Mouse (Mus musculus): ENCODE data around the gene Akap1. TPM values are rescaled to one million over a fixed set of nuclear protein-coding genes. Genes with fewer than 3 reads are reported as not detected.

The Akap1 gene
- 25.9 TPM for polyA plus RNA-seq (2015; fragmentation: Illumina TruSeq; extraction: RNeasy Lipid Tissue Mini Kit (QIAGEN cat#74804); ENCODE audit: low read depth, low replicate concordance)

GRCm38 (mm10) chr11:88864458-88865197, at the start of gene Akap1:
Akap1 (minus strand) TSS chr11:88864586.

Other genes with a start within 250 kb of the Akap1 start
- 53.8 TPM for gene Msi2, start 146.1 kb downstream of the Akap1 start, polyA plus RNA-seq (2015; fragmentation: Illumina TruSeq; extraction: RNeasy Lipid Tissue Mini Kit (QIAGEN cat#74804); ENCODE audit: low read depth, low replicate concordance)
- 21.4 TPM for gene Scpep1, start 90.9 kb upstream of the Akap1 start, polyA plus RNA-seq (2015; fragmentation: Illumina TruSeq; extraction: RNeasy Lipid Tissue Mini Kit (QIAGEN cat#74804); ENCODE audit: low read depth, low replicate concordance)
- not detected for gene Elobl, start 102.3 kb upstream of the Akap1 start, polyA plus RNA-seq (2015; fragmentation: Illumina TruSeq; extraction: RNeasy Lipid Tissue Mini Kit (QIAGEN cat#74804); ENCODE audit: low read depth, low replicate concordance)
- gene Coil, start 105.7 kb upstream of the Akap1 start, polyA plus RNA-seq (2015; fragmentation: Illumina TruSeq; extraction: RNeasy Lipid Tissue Mini Kit (QIAGEN cat#74804); ENCODE audit: low read depth, low replicate concordance) = 24.1 TPM
- 4.7 TPM for gene Trim25, start 134.8 kb upstream of the Akap1 start, polyA plus RNA-seq (2015; fragmentation: Illumina TruSeq; extraction: RNeasy Lipid Tissue Mini Kit (QIAGEN cat#74804); ENCODE audit: low read depth, low replicate concordance)
- 34.4 TPM for gene Dgke, start 202.3 kb upstream of the Akap1 start, polyA plus RNA-seq (2015; fragmentation: Illumina TruSeq; extraction: RNeasy Lipid Tissue Mini Kit (QIAGEN cat#74804); ENCODE audit: low read depth, low replicate concordance)
- gene Gm525, start 209.3 kb upstream of the Akap1 start, polyA plus RNA-seq (2015; fragmentation: Illumina TruSeq; extraction: RNeasy Lipid Tissue Mini Kit (QIAGEN cat#74804); ENCODE audit: low read depth, low replicate concordance) = not detected

Measured in brain, adult 10 weeks (tissue).